Mouse (Mus musculus) liver, embryonic 14.5 days (tissue): ENCODE measurements at regions not wholly inside any gene's neighbourhood (a gene's known extent, or its start where the extent isn't known, plus 50 kb on each side); places are given as distances from the start of the nearest gene placed in this dataset.

Source experiments
- CTCF ChIP-seq: IDR thresholded peaks from 2 replicates; pipeline ENCODE4 v1.5.1; 2016; ENCODE audit warnings: antibody characterized with exemption, low read depth, control low read depth
- EP300 ChIP-seq: IDR thresholded peaks from 2 replicates; pipeline ENCODE4 v1.6.1; 2016; ENCODE audit warnings: antibody characterized with exemption, low read depth

- no peak for TF ChIP-seq CTCF
- no peak for TF ChIP-seq EP300
These were observed 146.6 kb upstream of the Clnk start for GRCm38 (mm10) chr5:39023241-39023640.
